Mouse (Mus musculus) CH12.LX (cell line): ENCODE results near the gene Rnf141. TPM values are rescaled to one million over a fixed set of nuclear protein-coding genes. Genes with fewer than 3 reads are reported as not detected.

Source experiments
- DNase-seq: peaks from one replicate; pipeline ENCODE4 v3.0.0-alpha.2; 2013; ENCODE audit errors: extremely low read depth
- H3K27ac ChIP-seq: 2 replicates; pipeline ENCODE4 v1.5.1; 2012; ENCODE audit warnings: low read depth, mild to moderate bottlenecking, control low read depth, moderate library complexity; ENCODE audit not compliant: insufficient read depth
- H3K27me3 ChIP-seq: replicated peaks from 2 replicates; pipeline ENCODE3; 2012; ENCODE audit warnings: inconsistent platforms
- H3K36me3 ChIP-seq, 2 experiments: replicated peaks in 1 of 2; 2 replicates each; pipeline versions ENCODE3 to v1.6.1; 2012; ENCODE audit warnings: inconsistent platforms in 1 of 2, low read length in 1 of 2, mild to moderate bottlenecking in 1 of 2, mixed read lengths in 1 of 2, moderate library complexity in 1 of 2; ENCODE audit not compliant: control insufficient read depth in 1 of 2, insufficient read depth in 1 of 2
- H3K4me1 ChIP-seq, 2 experiments: 2 replicates each; pipeline ENCODE4 v1.6.1; 2012; ENCODE audit warnings: inconsistent platforms in 1 of 2, moderate library complexity in 1 of 2; ENCODE audit not compliant: insufficient read depth in 2 of 2, control insufficient read depth in 1 of 2
- H3K4me2 ChIP-seq: 2 replicates; pipeline ENCODE4 v1.6.1; 2012; ENCODE audit warnings: low read depth, mild to moderate bottlenecking, control low read depth; ENCODE audit not compliant: poor library complexity, insufficient read depth, severe bottlenecking
- H3K4me3 ChIP-seq, 3 experiments: fragments of 150-350 bp in 1 of 3; sonication (generic) in 1 of 3; replicated peaks in 1 of 3; 2 replicates each; pipeline versions ENCODE3 to v1.5.1; 2011 to 2012; ENCODE audit warnings: low read depth in 2 of 3, low read length in 2 of 3, mild to moderate bottlenecking in 2 of 3, moderate library complexity in 2 of 3, control low read depth in 1 of 3, improper control_type of control experiment in 1 of 3, inconsistent platforms in 1 of 3, mixed read lengths in 1 of 3; ENCODE audit not compliant: poor library complexity in 1 of 3
- H3K79me2 ChIP-seq: replicated peaks from 2 replicates; pipeline ENCODE4 v1.6.1; 2012; ENCODE audit warnings: mild to moderate bottlenecking, moderate library complexity; ENCODE audit not compliant: control insufficient read depth, poor library complexity, insufficient read depth, severe bottlenecking; ENCODE audit errors: extremely low read depth
- H3K9ac ChIP-seq: 2 replicates; pipeline ENCODE4 v1.6.1; 2012; ENCODE audit warnings: low read depth, mild to moderate bottlenecking, control low read depth, moderate library complexity; ENCODE audit not compliant: insufficient read depth
- H3K9me3 ChIP-seq: replicated peaks from 2 replicates; pipeline ENCODE3; 2012; ENCODE audit warnings: low read length, inconsistent platforms, mixed read lengths
- CHD1 ChIP-seq: IDR thresholded peaks from 2 replicates; pipeline ENCODE4 v1.6.1; 2012; ENCODE audit warnings: low read depth, low read length, improper control_type of control experiment, inconsistent platforms
- CHD2 ChIP-seq: IDR thresholded peaks from 2 replicates; pipeline ENCODE4 v1.6.1; 2011; ENCODE audit warnings: low read length, improper control_type of control experiment
- CTCF ChIP-seq, 2 experiments: IDR thresholded peaks in 1 of 2; conservative IDR thresholded peaks in 1 of 2; 2 replicates each; pipeline ENCODE4 v1.5.1; 2011 to 2012; ENCODE audit warnings: low read depth in 2 of 2, low read length in 2 of 2, improper control_type of control experiment in 1 of 2, inconsistent platforms in 1 of 2, mild to moderate bottlenecking in 1 of 2, moderate library complexity in 1 of 2
- EP300 ChIP-seq: IDR thresholded peaks from 2 replicates; pipeline ENCODE4 v1.6.1; 2011; ENCODE audit warnings: low read length, improper control_type of control experiment
- GABPA ChIP-seq: IDR thresholded peaks from 2 replicates; pipeline ENCODE4 v1.6.1; 2012; ENCODE audit warnings: low read depth, low read length, improper control_type of control experiment, inconsistent platforms; ENCODE audit not compliant: insufficient replicate concordance
- HCFC1 ChIP-seq: IDR thresholded peaks from 2 replicates; pipeline ENCODE4 v1.6.1; 2012; ENCODE audit warnings: low read depth, mild to moderate bottlenecking, inconsistent platforms, low read length, improper control_type of control experiment
- JUN ChIP-seq: IDR thresholded peaks from 2 replicates; pipeline ENCODE4 v1.6.1; 2011; ENCODE audit warnings: low read depth, mild to moderate bottlenecking, low read length, improper control_type of control experiment, moderate library complexity; ENCODE audit not compliant: insufficient read depth
- JUND ChIP-seq: conservative IDR thresholded peaks from 2 replicates; pipeline ENCODE4 v1.6.1; 2011; ENCODE audit warnings: low read depth, low read length, improper control_type of control experiment
- KAT2A ChIP-seq: IDR thresholded peaks from 2 replicates; pipeline ENCODE4 v1.6.1; 2012; ENCODE audit warnings: low read length, improper control_type of control experiment, inconsistent platforms; ENCODE audit not compliant: insufficient replicate concordance
- MEF2A ChIP-seq: IDR thresholded peaks from 2 replicates; pipeline ENCODE4 v1.6.1; 2014; ENCODE audit warnings: low read depth, mild to moderate bottlenecking, inconsistent platforms, low read length, improper control_type of control experiment, borderline replicate concordance
- MXI1 ChIP-seq: IDR thresholded peaks from 2 replicates; pipeline ENCODE4 v1.6.1; 2011; ENCODE audit warnings: mild to moderate bottlenecking, low read depth, low read length, improper control_type of control experiment
- PAX5 ChIP-seq: IDR thresholded peaks from 2 replicates; pipeline ENCODE4 v1.6.1; 2012; ENCODE audit warnings: low read length, inconsistent platforms, mixed read lengths
- POLR2AphosphoS2 ChIP-seq: IDR thresholded peaks from 2 replicates; pipeline ENCODE4 v1.6.1; 2011; ENCODE audit warnings: low read depth, low read length, improper control_type of control experiment
- SIN3A ChIP-seq: IDR thresholded peaks from 2 replicates; pipeline ENCODE4 v1.6.1; 2012; ENCODE audit warnings: low read length, improper control_type of control experiment, inconsistent platforms
- TBP ChIP-seq: conservative IDR thresholded peaks from 2 replicates; pipeline ENCODE4 v1.6.1; 2011; ENCODE audit warnings: low read depth, low read length, improper control_type of control experiment
- USF1 ChIP-seq: IDR thresholded peaks from 2 replicates; pipeline ENCODE4 v1.6.1; 2014; ENCODE audit warnings: low read depth, mild to moderate bottlenecking, inconsistent platforms, low read length, improper control_type of control experiment
- USF2 ChIP-seq: conservative IDR thresholded peaks from 2 replicates; pipeline ENCODE4 v1.6.1; 2011; ENCODE audit warnings: low read depth, low read length, improper control_type of control experiment
- ZC3H11A ChIP-seq: IDR thresholded peaks from 2 replicates; pipeline ENCODE4 v1.6.1; 2012; ENCODE audit warnings: low read depth, mild to moderate bottlenecking, inconsistent platforms, low read length, improper control_type of control experiment
- ZKSCAN1 ChIP-seq: IDR thresholded peaks from 2 replicates; pipeline ENCODE4 v1.6.1; 2012; ENCODE audit warnings: low read depth, inconsistent platforms, low read length, improper control_type of control experiment, borderline replicate concordance
- ZMIZ1 ChIP-seq: IDR thresholded peaks from 2 replicates; pipeline ENCODE4 v1.6.1; 2012; ENCODE audit warnings: low read depth, mild to moderate bottlenecking, inconsistent platforms, low read length, improper control_type of control experiment
- ZNF384 ChIP-seq: IDR thresholded peaks from 2 replicates; pipeline ENCODE4 v1.6.1; 2012; ENCODE audit warnings: low read depth, low read length, improper control_type of control experiment, inconsistent platforms
- dilution Hi-C: fragments of 300-500 bp; cut with MboI; formaldehyde crosslinking; loops from 2 replicates; pipeline ENCODE4 v1.14.3; 2020; ENCODE audit warnings: low sequenced_read_pairs; ENCODE audit not compliant: extremely low pct_unique_long_range_greater_than_20kb, extremely low pct_ligation_motif_present
- in situ Hi-C: fragments of 300-500 bp; cut with MboI; formaldehyde crosslinking; loops from 3 replicates; pipeline ENCODE4 v1.14.3; 2019; ENCODE audit warnings: low sequenced_read_pairs, low pct_ligation_motif_present, low pct_unique_long_range_greater_than_20kb, mixed read lengths
- polyA plus RNA-seq: library from polyadenylated mRNA; unstranded; fragments of >175 nt; gene quantifications from 2 replicates; pipeline ENCODE4 v1.2.1, GENCODE M21; 2012; ENCODE audit warnings: low read depth; ENCODE audit not compliant: insufficient read length
- total RNA-seq, 2 experiments: library from RNA; depleted of rRNA; stranded (reverse); fragments of 300-350 nt in 1 of 2; fragments of >200 nt in 1 of 2; gene quantifications; 2 replicates each; pipeline ENCODE4 v1.2.3; 2012 to 2014

The Rnf141 gene
- total and polyA plus RNA-seq, 3 experiments, result 16.1 to 21.5 (median 18.1) TPM

DNA sequence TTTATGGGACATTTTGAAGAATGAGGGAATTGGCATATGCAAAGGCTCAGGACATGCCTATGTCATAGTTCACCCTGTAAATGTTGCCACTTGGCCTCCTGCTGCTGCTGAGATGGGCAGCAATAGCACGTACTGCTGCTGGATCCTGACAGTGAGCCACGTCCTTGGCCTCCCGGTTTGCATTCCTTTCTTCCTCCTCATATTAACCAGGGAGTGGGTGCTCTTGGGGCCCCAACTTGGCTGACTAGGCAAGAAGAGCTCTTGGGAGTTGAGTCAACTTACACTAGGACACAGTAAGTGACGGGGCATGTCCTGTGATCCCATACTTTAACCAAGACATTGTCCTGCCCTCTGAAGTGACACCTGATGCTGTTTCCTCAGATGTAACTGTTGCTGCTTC lies 63.7 kb downstream of the Rnf141 start:
- no peak overlapping the region for H3K9ac ChIP-seq
- in situ Hi-C loops, result no loop called here
- H3K4me1 ChIP-seq, result peaks cover 0 to 22% of the 10 kb centered on the region in 2 experiments; a peak in 2 of 4 replicates
- TF ChIP-seq KAT2A (no peak), USF2 (no peak), GABPA (no peak), POLR2AphosphoS2 (no peak), CHD1 (no peak), PAX5 (no peak), JUN (no peak), CHD2 (no peak), ZNF384 (no peak), HCFC1 (no peak), EP300 (no peak), JUND (no peak), CTCF (conservative IDR thresholded peaks at IDR 0.05 in 1 of 2, IDR thresholded peaks at IDR 0.05 in 1 of 2; ENCODE audit: low read depth in 2 of 2, low read length in 2 of 2) (no peak), MEF2A (no peak), ZC3H11A (no peak), MXI1 (no peak), SIN3A (no peak), TBP (no peak)
- H3K79me2 ChIP-seq, result no peaks in the 10 kb centered on the region
- dilution Hi-C loops, result no loop called here
- no peaks in the 10 kb centered on the region for H3K27me3 ChIP-seq
- H3K9me3 ChIP-seq, result no peaks in the 10 kb centered on the region
- no peak overlapping the region for H3K4me2 ChIP-seq
- H3K4me3 ChIP-seq, result no peak overlapping the region
- H3K36me3 ChIP-seq, result no peaks in the 10 kb centered on the region
- no peak for DNase-seq
- no peak overlapping the region for H3K27ac ChIP-seq

DNA sequence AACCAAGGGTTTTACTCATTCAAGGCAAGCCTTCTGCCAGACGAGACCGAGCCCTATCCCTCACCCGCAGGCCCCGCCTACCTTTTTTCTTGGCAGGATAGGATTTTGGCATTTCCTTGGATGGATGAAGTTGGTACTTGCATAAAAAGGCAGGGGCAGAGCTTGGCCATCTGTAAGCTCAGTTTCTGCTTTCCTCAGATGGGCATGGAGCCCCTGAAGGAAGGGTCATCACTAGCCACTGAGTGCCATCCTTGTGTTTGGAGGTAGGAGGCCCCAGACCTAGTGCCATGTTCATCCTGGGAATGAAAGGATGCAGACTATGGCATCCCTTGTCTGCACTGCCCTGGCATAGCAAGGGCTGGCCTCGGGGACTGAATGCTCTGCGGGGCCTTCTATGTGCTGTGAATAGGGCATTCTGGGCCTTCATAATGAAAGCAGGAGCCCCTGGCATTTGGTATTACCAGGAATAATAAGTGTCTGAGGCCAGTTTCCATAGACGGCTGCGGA lies 64.6 kb downstream of the Rnf141 start:
- no peaks in the 10 kb centered on the region for H3K79me2 ChIP-seq
- DNase-seq, result no peak
- H3K27me3 ChIP-seq, result no peaks in the 10 kb centered on the region
- no peaks in the 10 kb centered on the region for H3K9me3 ChIP-seq
- H3K36me3 ChIP-seq, result no peaks in the 10 kb centered on the region
- dilution Hi-C loops, result no loop called here
- TF ChIP-seq ZMIZ1 (no peak), KAT2A (no peak), ZNF384 (no peak), JUND (no peak), CHD1 (no peak), GABPA (no peak), ZKSCAN1 (no peak), MXI1 (no peak), JUN (no peak), USF1 (no peak)
- no peak overlapping the region for H3K4me2 ChIP-seq
- no peak overlapping the region for H3K4me3 ChIP-seq
- H3K4me1 ChIP-seq, result peaks cover 0 to 22% of the 10 kb centered on the region in 2 experiments; a peak in 2 of 4 replicates
- H3K27ac ChIP-seq, result no peak overlapping the region
- H3K9ac ChIP-seq, result no peak overlapping the region
- in situ Hi-C loops, result no loop called here
